Mouse (Mus musculus): ENCODE results near the gene Sox5.

The Sox5 gene

GRCm38 (mm10) chr6:144503399-144504196 lies 278.2 kb downstream of the Sox5 start:
- in situ Hi-C loops (cut with MboI; ENCODE audit: low sequenced_read_pairs), result no loop called here

GRCm38 (mm10) chr6:144501439-144501838 lies 280.3 kb downstream of the Sox5 start:
- in situ Hi-C loops (cut with MboI; ENCODE audit: low sequenced_read_pairs), result no loop called here

GRCm38 (mm10) chr6:144498177-144498576 lies 283.6 kb downstream of the Sox5 start:
- in situ Hi-C loops (cut with MboI; ENCODE audit: low sequenced_read_pairs), result no loop called here

GRCm38 (mm10) chr6:144491761-144492415 lies 289.9 kb downstream of the Sox5 start:
- in situ Hi-C loops (cut with MboI; ENCODE audit: low sequenced_read_pairs), result no loop called here

- in situ Hi-C loops (cut with MboI; ENCODE audit: low sequenced_read_pairs), result no loop called here
Measured at GRCm38 (mm10) chr6:144490896-144491295, 290.9 kb downstream of the Sox5 start.

- in situ Hi-C loops (cut with MboI; ENCODE audit: low sequenced_read_pairs), result no loop called here
Measured at GRCm38 (mm10) chr6:144485578-144485977, 296.2 kb downstream of the Sox5 start.

- in situ Hi-C loops (cut with MboI; ENCODE audit: low sequenced_read_pairs), result no loop called here
Measured at GRCm38 (mm10) chr6:144483166-144483565, 298.6 kb downstream of the Sox5 start.

GRCm38 (mm10) chr6:144480648-144481528 lies 300.9 kb downstream of the Sox5 start:
- in situ Hi-C loops (cut with MboI; ENCODE audit: low sequenced_read_pairs), result no loop called here

GRCm38 (mm10) chr6:144479861-144480260 lies 301.9 kb downstream of the Sox5 start:
- in situ Hi-C loops (cut with MboI; ENCODE audit: low sequenced_read_pairs), result no loop called here

GRCm38 (mm10) chr6:144477287-144478064 lies 304.3 kb downstream of the Sox5 start:
- in situ Hi-C loops (cut with MboI; ENCODE audit: low sequenced_read_pairs), result no loop called here

- in situ Hi-C loops (cut with MboI; ENCODE audit: low sequenced_read_pairs), result no loop called here
Measured at GRCm38 (mm10) chr6:144473437-144473836, 308.3 kb downstream of the Sox5 start.

GRCm38 (mm10) chr6:144472089-144472900 lies 309.5 kb downstream of the Sox5 start:
- in situ Hi-C loops (cut with MboI; ENCODE audit: low sequenced_read_pairs), result no loop called here

GRCm38 (mm10) chr6:144466711-144467110 lies 315.1 kb downstream of the Sox5 start:
- in situ Hi-C loops (cut with MboI; ENCODE audit: low sequenced_read_pairs), result no loop called here

GRCm38 (mm10) chr6:144463691-144464090 lies 318.1 kb downstream of the Sox5 start:
- in situ Hi-C loops (cut with MboI; ENCODE audit: low sequenced_read_pairs), result no loop called here

- in situ Hi-C loops (cut with MboI; ENCODE audit: low sequenced_read_pairs), result no loop called here
Measured at GRCm38 (mm10) chr6:144463274-144463673, 318.5 kb downstream of the Sox5 start.

- in situ Hi-C loops (cut with MboI; ENCODE audit: low sequenced_read_pairs), result no loop called here
Measured at GRCm38 (mm10) chr6:144459486-144459885, 322.3 kb downstream of the Sox5 start.

GRCm38 (mm10) chr6:144457500-144457899 lies 324.3 kb downstream of the Sox5 start:
- in situ Hi-C loops (cut with MboI; ENCODE audit: low sequenced_read_pairs), result no loop called here

GRCm38 (mm10) chr6:144454291-144455276 lies 327.2 kb downstream of the Sox5 start:
- in situ Hi-C loops (cut with MboI; ENCODE audit: low sequenced_read_pairs), result no loop called here

GRCm38 (mm10) chr6:144453605-144454004 lies 328.2 kb downstream of the Sox5 start:
- in situ Hi-C loops (cut with MboI; ENCODE audit: low sequenced_read_pairs), result no loop called here
